Mouse (Mus musculus): ENCODE results near the gene Rexo1. TPM values are rescaled to one million over a fixed set of nuclear protein-coding genes. Genes with fewer than 3 reads are reported as not detected.

Gene Rexo1
- polyA plus RNA-seq, 1 experiment from 2014 or later, result 34.5 TPM

- WGBS, result 11% methylated on average over 7 of the region's 7 CpGs
- H3K4me2 ChIP-seq, result no peak overlapping the region
- peak; percentile 63 for ATAC-seq (ENCODE audit: insufficient read depth)
- peaks cover 1% of the 10 kb centered on the region; the same call in 1 of the 2 replicates for H3K4me1 ChIP-seq (ENCODE audit: insufficient read depth)
- H3K4me3 ChIP-seq (ENCODE audit: low read depth, low read length), result no peak overlapping the region
- TF ChIP-seq CTCF (IDR thresholded peaks at IDR 0.05; ENCODE audit: low read depth), result no peak
- peaks cover 15% of the 10 kb centered on the region; the same call in 1 of the 2 replicates for H3K27me3 ChIP-seq (ENCODE audit: insufficient read depth, low read length)
- no peaks in the 10 kb centered on the region for H3K36me3 ChIP-seq (ENCODE audit: insufficient read depth)
- no peak overlapping the region for H3K9ac ChIP-seq
- peak; percentile 39 for DNase-seq
- no peaks in the 10 kb centered on the region for H3K9me3 ChIP-seq (ENCODE audit: low read depth, low read length)
- no peak overlapping the region for H3K27ac ChIP-seq (ENCODE audit: low read depth)
Measured at GRCm38 (mm10) chr10:80533704-80534103, 27.7 kb downstream of the Rexo1 start.

- no peaks in the 10 kb centered on the region for H3K36me3 ChIP-seq (ENCODE audit: insufficient read depth)
- DNase-seq, result no peak
- 80% methylated on average over 11 of the region's 11 CpGs for WGBS
Measured at GRCm38 (mm10) chr10:80532783-80533182, 28.6 kb downstream of the Rexo1 start.

GRCm38 (mm10) chr10:80526172-80526571 is 35.2 kb downstream of the Rexo1 start:
- DNase-seq (peak; percentile 73), ATAC-seq (ENCODE audit: insufficient read depth) (peak; percentile 89)
- Histone ChIP-seq H3K4me1 (ENCODE audit: insufficient read depth) (no peaks in the 10 kb centered on the region), H3K4me3 (ENCODE audit: low read depth, low read length) (no peak overlapping the region), H3K4me2 (peak overlapping the region; percentile 29; the same call in 1 of the 2 replicates), H3K9ac (no peak overlapping the region), H3K27ac (ENCODE audit: low read depth) (no peak overlapping the region), H3K36me3 (ENCODE audit: insufficient read depth) (no peaks in the 10 kb centered on the region), H3K27me3 (ENCODE audit: insufficient read depth, low read length) (no peaks in the 10 kb centered on the region), H3K9me3 (ENCODE audit: low read depth, low read length) (no peaks in the 10 kb centered on the region)
- no peak for TF ChIP-seq CTCF (IDR thresholded peaks at IDR 0.05; ENCODE audit: low read depth)
- 20% methylated on average over 9 of the region's 9 CpGs for WGBS

More at GRCm38 (mm10) chr10:80532783-80533182, 28.6 kb downstream of the Rexo1 start:
- Histone ChIP-seq H3K9me3 (ENCODE audit: low read depth, low read length) (no peaks in the 10 kb centered on the region), H3K4me3 (ENCODE audit: low read depth, low read length) (no peak overlapping the region), H3K27me3 (ENCODE audit: insufficient read depth, low read length) (peaks cover 15% of the 10 kb centered on the region; the same call in 1 of the 2 replicates), H3K27ac (ENCODE audit: low read depth) (no peak overlapping the region), H3K9ac (no peak overlapping the region), H3K4me1 (ENCODE audit: insufficient read depth) (no peaks in the 10 kb centered on the region), H3K4me2 (no peak overlapping the region)
- no peak for TF ChIP-seq CTCF (IDR thresholded peaks at IDR 0.05; ENCODE audit: low read depth)
- ATAC-seq (ENCODE audit: insufficient read depth), result no peak

- Histone ChIP-seq H3K4me2 (no peak overlapping the region), H3K4me3 (ENCODE audit: low read depth, low read length) (no peak overlapping the region), H3K4me1 (ENCODE audit: insufficient read depth) (no peaks in the 10 kb centered on the region), H3K9ac (no peak overlapping the region), H3K27ac (ENCODE audit: low read depth) (no peak overlapping the region), H3K27me3 (ENCODE audit: insufficient read depth, low read length) (no peaks in the 10 kb centered on the region), H3K36me3 (ENCODE audit: insufficient read depth) (no peaks in the 10 kb centered on the region), H3K9me3 (ENCODE audit: low read depth, low read length) (no peaks in the 10 kb centered on the region)
- WGBS, result 94% methylated on average over 7 of the region's 7 CpGs
- no peak for DNase-seq
- peak; percentile 54 for TF ChIP-seq CTCF (IDR thresholded peaks at IDR 0.05; ENCODE audit: low read depth)
- no peak for ATAC-seq (ENCODE audit: insufficient read depth)
Measured at GRCm38 (mm10) chr10:80523299-80523698, 38.1 kb downstream of the Rexo1 start.

- Histone ChIP-seq H3K4me3 (ENCODE audit: low read depth, low read length) (no peak overlapping the region), H3K27me3 (ENCODE audit: insufficient read depth, low read length) (peaks cover 8% of the 10 kb centered on the region), H3K4me2 (no peak overlapping the region), H3K27ac (ENCODE audit: low read depth) (no peak overlapping the region), H3K9me3 (ENCODE audit: low read depth, low read length) (no peaks in the 10 kb centered on the region), H3K9ac (no peak overlapping the region), H3K4me1 (ENCODE audit: insufficient read depth) (no peaks in the 10 kb centered on the region), H3K36me3 (ENCODE audit: insufficient read depth) (no peaks in the 10 kb centered on the region)
- ATAC-seq (ENCODE audit: insufficient read depth) (no peak), DNase-seq (no peak)
- TF ChIP-seq CTCF (IDR thresholded peaks at IDR 0.05; ENCODE audit: low read depth), result peak; percentile 42; the same call in 1 of the 2 replicates
- 64% methylated on average over 2 of the region's 2 CpGs for WGBS
Measured at GRCm38 (mm10) chr10:80519287-80519686, 42.1 kb downstream of the Rexo1 start.

- no peak overlapping the region for H3K27ac ChIP-seq (ENCODE audit: low read depth)
- DNase-seq (peak; percentile 26), ATAC-seq (ENCODE audit: insufficient read depth) (no peak)
- peaks cover 40% of the 10 kb centered on the region for H3K27me3 ChIP-seq (ENCODE audit: insufficient read depth, low read length)
- H3K4me1 ChIP-seq (ENCODE audit: insufficient read depth), result no peaks in the 10 kb centered on the region
- H3K9ac ChIP-seq, result peak overlapping the region; percentile 20
- 7% methylated on average over 19 of the region's 19 CpGs for WGBS
- peak overlapping the region; percentile 38 for H3K4me2 ChIP-seq
- no peaks in the 10 kb centered on the region for H3K9me3 ChIP-seq (ENCODE audit: low read depth, low read length)
- H3K36me3 ChIP-seq (ENCODE audit: insufficient read depth), result no peaks in the 10 kb centered on the region
- no peak overlapping the region for H3K4me3 ChIP-seq (ENCODE audit: low read depth, low read length)
- no peak for TF ChIP-seq CTCF (IDR thresholded peaks at IDR 0.05; ENCODE audit: low read depth)
Measured at GRCm38 (mm10) chr10:80513739-80514138, 47.6 kb downstream of the Rexo1 start.

GRCm38 (mm10) chr10:80510273-80510660 is 51.1 kb downstream of the Rexo1 start:
- H3K4me3 ChIP-seq (ENCODE audit: low read depth, low read length), result no peak overlapping the region
- DNase-seq, result no peak
- TF ChIP-seq CTCF (IDR thresholded peaks at IDR 0.05; ENCODE audit: low read depth), result no peak

More at GRCm38 (mm10) chr10:80510273-80510660, 51.1 kb downstream of the Rexo1 start:
- 50% methylated on average over 10 of the region's 10 CpGs for WGBS
- Histone ChIP-seq H3K27me3 (ENCODE audit: insufficient read depth, low read length) (peaks cover 60% of the 10 kb centered on the region), H3K9me3 (ENCODE audit: low read depth, low read length) (no peaks in the 10 kb centered on the region), H3K4me1 (ENCODE audit: insufficient read depth) (no peaks in the 10 kb centered on the region), H3K9ac (no peak overlapping the region), H3K4me2 (no peak overlapping the region), H3K27ac (ENCODE audit: low read depth) (no peak overlapping the region), H3K36me3 (ENCODE audit: insufficient read depth) (no peaks in the 10 kb centered on the region)
- ATAC-seq (ENCODE audit: insufficient read depth), result no peak

Data from lung, embryonic 14.5 days (tissue).